Mouse (Mus musculus) right cerebral cortex, postnatal 14 days (tissue): ENCODE data around the gene Hipk3.

Source experiments
- DNase-seq: peaks from one replicate; pipeline ENCODE4 v3.0.0; 2022

Gene Hipk3

DNA sequence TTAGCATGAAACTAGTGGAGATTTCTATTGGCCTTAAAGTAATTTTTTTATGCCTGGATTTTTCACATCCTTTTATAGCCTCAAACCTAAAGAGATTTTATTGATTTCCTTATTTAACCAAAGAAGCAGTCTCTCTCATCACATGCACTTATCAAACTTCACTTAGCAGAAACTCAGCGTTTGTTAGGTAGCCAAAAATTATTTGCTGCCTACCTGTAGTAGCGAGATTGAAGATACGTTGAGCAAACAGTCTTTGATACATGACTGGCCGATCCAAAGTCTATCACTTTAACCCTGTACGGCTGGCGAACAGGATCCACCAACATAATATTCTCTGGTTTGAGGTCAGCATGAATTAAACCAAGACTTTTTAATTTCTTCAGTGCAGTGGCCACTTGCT lies 23.7 kb downstream of the Hipk3 start:
- no peak for DNase-seq

DNA sequence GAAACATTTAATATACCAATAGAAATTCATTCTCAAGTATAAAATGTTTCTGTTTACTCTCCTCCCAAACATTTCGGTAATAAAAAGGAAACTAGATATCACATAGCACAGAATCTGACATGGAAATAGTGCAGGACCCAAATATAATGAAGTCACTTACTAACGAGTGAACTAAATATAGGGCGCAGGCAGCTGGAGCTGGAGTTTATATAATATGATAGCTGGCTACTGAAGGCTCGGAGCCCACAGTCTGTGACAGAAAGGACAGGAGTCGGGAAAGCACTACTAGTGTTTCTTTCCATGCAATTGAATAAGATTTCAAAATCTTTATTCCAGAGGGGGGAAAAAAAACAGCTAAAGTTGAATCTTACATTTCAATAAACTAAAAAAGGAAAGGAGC lies 25.8 kb downstream of the Hipk3 start:
- DNase-seq = no peak

DNA sequence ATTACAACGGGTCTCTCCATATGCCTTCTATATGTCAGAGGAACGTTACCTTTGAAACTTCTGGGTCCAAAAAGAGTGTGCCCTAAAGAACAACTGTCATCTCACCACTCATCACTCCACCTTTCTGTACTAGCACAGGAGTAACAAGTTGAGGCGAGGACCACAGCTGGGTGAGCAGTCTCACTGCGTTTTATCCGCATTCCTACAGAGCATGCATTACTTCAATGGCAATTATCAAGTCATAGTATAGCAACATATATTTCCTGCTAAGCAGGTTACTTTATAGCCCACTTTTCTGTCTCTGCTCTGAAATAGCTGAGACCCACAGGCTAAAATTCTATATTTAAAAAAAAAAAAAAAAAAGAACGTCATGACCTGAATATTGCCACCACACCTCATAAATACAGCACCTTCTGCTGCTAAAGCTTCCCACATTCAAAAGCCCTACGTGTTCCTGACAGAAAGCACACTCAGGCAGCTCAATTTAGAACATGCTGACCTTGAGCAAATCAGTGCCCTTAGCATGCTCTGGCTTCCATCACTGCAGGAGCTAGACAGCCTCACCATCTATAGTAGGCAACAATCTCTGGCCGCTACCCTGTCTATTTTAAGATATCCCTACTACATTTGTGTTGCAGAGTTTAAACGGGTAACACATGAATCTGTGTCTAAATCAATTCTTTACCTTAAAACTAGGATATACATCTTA lies 27.2 kb downstream of the Hipk3 start:
- no peak for DNase-seq

DNA sequence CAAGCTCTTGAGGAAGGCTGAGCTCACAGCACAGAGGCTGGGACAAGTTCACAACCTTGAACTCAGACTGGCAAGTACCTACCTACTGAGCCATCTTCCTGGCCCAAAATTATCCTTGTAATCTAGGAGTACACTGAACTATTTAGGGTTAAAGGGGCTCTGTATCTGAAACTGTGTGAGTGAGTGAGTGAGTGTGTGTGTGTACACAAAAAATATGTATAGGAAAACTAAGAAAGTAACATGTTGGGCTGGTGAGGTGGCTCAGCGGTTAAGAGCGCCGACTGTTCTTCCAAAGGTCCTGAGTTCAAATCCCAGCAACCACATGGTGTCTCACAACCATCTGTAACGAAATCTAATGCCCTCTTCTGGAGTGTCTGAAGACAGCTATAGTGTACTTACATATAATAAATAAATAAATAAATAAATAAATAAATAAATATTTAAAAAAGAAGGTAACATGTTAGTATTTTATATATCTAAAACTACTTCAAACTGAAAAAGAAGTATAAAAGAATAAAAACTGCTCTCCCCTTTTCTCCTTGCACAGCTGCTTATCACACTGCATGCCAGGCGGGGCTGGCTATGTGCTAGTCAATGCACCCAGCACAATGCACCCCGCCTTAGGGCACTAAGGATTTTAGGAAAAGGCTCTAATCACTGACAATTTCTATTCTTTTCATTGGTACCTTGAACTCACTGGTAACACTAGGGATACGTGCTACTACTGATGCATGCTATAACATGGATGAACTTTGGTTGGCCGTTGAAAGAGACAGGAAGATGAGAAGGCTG lies 28.4 kb downstream of the Hipk3 start:
- DNase-seq = no peak

DNA sequence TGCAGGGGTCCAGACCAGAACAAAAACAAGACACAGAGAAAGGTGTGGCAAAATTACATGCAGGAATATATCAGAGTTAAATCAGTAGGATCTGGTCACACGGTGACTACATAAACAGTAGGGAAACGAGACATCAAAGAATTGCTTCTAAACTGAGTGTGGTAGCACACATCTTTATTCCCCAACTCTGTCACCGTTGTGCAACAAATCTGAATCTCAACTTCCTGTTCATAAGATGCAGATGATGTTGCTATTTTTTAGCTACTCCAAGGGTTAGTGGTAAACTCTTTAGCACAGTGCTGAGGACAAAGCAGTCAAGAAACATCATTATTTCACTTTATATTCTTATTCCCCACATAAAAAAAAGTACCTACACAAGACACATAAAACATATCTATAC lies 34.2 kb downstream of the Hipk3 start:
- DNase-seq = no peak

DNA sequence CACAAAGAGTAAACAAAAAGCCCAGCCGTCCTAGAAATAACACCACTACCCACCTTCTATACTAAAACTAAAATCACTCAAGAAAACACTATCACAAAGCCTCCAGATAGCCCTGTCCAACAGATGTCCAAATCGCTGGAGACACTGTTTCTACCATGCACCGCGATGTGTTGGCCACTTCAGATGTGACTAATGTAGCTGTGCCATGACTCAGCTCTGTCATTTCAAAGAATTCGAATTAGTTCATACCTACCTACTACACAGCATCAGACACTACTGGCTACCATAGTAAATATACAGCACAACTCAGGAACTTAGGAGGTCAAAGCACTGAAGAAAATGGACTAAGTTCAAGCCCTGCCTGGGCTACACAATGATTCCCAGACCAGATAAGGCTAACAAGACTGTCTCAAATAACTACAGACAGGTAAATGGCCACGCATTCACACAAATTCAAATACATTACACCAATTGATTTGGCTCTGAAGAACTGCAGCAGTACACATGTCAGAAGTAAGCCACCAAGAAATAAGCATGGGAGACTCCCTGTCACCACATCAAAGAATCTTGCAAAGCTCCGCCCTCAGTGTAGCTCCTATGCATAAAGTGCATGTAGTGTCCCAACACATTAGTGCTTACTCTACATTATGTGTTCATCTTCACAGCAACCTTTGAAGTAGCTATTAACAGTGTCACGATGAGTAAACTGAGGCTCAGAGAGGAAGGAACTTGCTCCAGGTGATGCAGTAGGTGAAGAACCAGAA lies 35.5 kb downstream of the Hipk3 start:
- DNase-seq = no peak

DNA sequence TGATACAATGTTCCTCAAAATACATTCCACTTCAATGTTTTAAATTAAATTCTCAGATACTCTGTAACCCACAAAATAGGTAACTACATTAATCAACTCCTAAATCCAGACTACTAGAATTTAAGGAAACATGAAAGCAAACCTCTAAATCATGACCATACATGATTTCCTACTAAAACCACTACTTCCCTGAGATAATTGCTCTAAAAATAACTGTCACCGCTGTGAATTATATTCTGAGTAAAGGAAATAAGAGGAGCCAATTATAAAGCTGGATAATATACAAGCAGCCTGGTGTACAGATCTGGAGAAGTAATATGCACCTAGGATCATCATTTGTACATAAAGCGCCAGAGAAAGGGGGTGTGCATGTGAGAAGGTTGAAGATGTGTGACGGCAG lies 37.1 kb downstream of the Hipk3 start:
- DNase-seq = no peak

DNA sequence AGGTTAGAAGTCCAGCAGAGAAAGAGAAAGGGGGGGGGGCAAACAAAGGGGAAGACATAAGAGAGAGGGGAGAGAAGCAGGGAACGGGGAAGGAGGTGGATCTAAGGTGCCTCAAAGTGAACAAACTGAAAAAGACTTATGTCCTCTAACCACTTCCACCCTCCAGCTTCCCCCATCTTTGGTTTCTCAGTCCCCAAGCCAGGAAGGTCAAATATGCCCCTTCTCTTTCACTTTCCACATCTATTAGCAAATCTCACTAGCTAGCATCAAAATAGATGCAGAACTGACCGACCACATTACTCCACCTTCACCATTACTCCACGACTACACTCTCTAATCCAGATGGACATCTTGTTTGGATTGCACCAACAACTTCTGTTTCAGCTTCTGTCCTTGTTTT lies 43.6 kb downstream of the Hipk3 start:
- no peak for DNase-seq

DNA sequence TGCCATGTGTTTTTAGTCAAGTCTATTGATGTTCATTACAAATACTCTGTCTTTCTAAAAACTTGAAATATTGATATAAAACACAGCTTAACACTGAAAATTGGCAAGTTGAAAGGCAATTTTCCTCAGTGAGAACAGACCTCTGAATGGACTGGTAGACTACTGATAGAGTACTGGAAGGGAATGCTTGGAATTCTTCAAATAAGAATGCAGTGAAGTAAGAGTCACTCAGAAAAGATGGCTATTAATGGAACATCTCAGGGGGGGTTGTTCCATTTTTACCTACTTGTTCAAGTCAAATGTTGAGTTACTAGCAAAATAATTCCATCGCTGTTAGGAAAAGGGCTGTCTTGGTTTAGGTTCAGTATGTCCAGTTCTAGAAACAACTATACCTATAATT lies 45.1 kb downstream of the Hipk3 start:
- DNase-seq = no peak

DNA sequence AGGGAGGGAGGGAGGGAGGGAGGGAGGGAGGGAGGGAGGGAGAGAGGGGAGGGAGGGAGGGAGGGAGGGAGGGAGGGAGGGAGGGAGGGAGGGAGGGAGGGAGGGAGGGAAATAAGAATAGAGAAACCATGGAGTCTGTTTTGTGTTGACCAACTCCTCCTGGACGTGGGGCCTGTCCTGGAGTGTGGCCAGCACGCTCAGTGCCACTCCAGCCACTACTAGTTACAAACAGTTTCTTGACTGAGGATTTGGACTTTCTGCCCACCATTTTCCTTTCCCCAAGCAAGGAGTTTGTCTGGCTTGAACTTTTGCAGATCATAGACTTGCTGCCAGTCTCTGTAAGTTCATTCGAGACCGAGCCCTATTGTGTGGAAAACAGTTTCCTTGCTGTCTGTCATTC lies 46.0 kb downstream of the Hipk3 start:
- no peak for DNase-seq

DNA sequence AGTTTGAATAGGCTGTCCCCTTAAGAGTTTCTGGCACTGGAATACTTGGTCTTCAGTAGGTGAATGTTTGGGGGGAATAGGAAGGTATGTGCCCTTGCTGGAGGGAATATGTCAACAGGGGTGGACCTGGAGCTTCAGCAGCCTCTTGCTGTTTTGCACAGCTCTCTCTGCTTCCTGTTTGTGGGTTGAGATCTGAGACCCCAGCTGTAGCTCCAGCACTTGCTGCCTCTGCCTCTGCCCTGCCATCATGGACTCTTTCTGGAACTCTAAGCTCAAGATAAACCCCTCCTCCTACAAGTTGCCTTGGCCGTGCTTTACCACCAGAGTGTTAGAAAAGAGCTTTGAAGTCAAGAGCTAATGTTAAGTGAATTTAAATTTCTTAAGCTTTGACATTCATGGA lies 48.2 kb downstream of the Hipk3 start:
- no peak for DNase-seq

DNA sequence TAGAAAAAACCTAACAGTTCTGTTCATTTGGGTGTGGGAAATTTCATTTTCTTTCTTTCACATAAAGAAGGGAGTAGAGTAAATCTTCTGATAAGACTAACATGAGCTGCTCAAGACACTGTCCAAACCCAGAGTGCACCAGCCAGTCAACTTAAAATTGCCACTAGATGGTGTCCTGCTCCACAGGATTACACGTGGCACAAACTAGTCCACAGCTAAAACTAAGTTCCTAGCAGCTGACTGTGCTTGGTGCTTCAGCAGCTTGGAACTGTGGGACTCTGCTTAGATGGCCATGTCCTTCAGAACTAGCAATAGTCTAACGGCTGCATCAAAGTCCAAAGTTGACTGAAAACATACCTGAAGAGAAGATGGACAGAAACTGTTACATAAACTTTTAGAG lies 49.5 kb downstream of the Hipk3 start:
- peak; percentile 28 for DNase-seq

DNA sequence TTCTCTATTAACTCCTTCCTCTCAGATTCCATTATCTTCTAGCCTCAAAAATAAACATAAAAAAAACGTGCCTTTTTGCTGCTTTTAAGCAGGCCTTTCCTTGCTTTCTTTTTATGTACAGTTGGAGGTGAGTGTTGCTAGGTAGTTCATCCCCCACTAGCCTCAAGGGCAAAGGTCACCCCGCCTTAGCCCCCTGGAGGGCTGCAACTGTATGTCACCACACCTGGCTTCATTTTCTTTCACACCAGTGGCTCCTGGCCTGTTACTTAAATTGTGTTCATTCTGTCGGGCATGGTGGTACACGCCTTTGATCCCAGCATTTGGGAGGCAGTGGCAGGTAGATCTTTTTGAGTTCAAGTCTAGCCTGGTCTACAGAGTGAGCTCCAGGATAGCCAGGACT lies 51.9 kb downstream of the Hipk3 start:
- DNase-seq = no peak

DNA sequence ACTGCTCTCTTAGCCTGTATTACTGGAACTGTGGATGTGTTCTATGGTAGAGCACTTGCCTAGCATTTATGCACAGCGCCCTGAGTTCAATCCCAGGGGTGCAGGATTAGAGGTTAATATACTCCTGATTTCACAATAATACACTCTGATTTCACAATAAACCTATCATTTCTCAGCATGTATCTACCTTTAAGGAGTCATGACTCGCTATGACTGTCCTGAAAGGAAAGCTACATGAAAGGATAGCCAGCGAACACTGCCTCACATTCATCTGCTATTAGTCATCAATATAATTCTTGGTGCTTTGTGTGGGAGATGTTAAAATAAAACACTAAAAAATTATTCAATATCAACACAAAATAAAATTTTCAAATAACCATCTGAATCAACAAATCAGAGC lies 58.0 kb downstream of the Hipk3 start:
- DNase-seq = no peak

DNA sequence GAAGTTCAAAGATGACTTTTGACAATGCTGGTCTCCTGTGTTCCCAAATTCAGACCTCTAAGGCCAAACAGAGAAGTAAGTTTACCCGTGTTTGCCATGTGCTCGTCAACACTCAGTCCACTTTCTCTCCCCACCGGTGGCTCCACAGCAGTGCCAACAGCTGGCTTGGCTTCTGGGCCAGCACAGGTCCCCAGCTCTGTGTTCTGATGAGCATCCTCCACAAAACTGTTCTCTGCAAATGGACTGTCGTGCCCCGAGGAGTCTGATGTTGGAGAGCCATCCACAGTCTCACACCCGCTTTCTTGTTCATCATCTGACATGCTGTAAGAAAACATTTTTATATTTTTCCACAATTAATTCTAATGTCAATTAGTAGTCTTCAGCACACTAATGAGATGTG lies 63.2 kb downstream of the Hipk3 start:
- DNase-seq = no peak

DNA sequence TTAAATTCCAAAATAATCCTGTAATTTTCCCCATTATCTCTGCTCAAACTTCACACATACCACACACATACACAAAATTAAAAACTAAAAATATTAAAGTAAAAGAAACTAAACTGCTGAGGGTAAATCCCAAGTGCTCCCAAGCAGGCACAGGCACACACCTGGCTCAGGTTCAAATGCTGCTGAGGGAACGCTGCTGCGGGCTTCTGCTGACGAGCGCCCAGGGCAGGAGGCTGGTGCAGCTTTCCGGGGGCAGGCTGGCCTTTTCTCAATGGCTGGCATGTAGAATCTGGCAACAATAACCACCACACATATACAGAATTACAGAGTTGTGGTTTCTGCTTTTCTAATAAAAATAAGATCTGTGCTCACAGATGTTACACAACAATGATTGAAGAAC lies 63.7 kb downstream of the Hipk3 start:
- no peak for DNase-seq

DNA sequence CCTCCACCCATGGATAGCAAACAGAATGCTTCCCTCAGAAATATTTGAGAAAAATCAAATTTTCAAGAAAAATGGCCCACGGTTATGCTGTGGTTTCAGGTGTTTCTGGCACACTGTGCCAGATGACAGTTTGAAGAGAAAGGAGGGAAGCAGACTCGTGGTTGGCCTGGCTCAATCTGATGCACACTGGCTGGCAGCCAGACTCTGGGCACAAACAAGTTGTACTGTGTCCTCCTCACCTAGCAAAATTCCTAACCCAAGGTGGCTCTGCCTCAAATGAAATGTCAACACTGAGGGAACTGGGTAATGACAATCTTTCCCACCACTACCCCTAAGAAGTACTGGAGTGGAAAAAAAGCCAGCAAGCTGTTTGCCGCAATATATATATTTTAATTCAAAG lies 68.1 kb downstream of the Hipk3 start:
- DNase-seq = no peak

DNA sequence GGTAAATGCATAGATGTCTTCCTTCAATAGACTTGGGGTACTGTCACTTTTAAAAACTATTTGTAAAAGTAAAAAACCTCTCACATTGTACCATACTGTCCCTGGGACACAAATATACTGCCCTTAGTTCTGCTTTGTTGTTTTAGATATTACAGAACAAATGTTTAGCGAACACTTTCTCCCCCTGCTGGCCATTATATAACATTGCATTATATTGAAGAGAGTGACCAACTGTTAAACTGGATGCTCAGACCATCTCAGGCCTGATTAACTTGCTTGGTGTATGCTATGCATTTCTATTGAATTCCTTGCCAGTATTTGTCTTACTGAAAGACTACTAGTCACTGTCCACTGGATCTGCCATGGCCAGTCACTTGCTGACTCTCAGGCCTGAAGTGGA lies 72.0 kb downstream of the Hipk3 start:
- DNase-seq = no peak

DNA sequence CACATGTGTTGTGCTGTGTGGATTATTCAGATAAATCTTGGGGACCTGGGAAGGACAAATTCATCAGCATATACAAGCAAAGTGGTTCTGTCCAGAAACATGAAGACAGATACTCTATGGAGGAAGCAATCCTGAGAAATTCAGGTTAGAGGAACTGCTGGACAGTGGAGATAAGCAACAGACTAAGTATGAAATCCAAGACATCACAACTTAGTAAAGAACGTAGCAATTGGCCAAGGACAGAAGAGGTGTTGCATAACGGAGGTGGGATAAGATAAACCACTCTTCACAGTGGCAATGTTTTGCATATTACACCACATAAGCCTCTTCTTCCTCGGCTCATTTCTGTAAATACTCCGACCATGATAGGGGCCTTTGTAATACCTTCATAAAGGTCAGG lies 73.4 kb downstream of the Hipk3 start:
- no peak for DNase-seq

DNA sequence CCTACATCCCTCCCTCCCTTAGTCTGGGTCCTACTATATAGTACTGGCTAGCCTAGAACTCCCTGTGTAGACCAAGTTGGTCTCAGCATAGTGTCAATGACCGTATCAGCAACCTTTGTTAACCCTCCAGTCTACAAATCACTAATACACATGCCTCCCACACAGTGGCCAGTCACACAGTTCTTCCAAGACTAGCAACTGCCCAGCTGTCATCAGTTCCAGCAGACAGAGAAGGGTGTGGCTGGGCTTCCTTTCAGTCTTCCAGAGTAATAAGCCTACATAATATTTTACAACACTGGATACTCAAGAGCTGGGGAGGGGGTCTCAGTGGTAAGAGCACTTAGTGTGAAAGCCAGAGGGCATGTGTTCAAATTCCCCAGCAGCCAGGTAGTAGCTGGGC lies 74.2 kb downstream of the Hipk3 start:
- DNase-seq = no peak

DNA sequence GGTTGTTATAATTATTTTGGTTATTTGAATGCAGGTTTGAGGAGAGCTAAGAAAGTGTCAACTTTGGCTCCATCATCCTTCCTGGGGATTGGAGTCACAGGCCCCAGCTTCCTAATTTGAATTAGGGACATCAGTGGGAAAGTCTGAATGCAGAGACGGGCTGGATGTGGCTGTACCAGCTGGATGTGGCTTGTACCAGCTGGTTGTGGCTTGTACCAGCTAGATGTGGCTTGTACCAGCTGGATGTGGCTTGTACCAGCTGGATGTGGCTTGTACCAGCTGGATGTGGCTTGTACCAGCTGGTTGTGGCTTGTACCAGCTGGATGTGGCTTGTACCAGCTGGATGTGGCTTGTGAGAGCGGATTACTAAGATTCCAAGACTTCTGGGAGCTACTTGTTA lies 74.8 kb downstream of the Hipk3 start:
- no peak for DNase-seq

DNA sequence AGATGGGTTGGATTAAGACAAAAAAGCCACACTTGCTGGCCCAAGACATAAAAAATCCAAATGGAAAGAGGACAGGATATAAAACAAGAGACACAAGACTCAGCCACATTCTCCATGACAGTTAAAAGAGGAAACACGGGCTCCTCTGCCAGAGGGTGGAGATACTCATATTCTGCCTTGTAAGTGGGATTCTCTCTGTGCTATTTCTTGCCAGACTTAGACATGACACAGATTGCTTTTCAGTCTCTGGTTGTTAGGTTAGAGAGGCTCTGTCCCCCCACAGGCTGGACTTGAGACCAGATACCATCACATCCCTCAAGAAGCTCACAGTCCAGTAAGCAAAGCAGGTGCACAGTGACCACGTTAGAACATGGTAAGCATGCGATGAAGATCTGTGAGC lies 81.2 kb downstream of the Hipk3 start:
- DNase-seq = no peak

DNA sequence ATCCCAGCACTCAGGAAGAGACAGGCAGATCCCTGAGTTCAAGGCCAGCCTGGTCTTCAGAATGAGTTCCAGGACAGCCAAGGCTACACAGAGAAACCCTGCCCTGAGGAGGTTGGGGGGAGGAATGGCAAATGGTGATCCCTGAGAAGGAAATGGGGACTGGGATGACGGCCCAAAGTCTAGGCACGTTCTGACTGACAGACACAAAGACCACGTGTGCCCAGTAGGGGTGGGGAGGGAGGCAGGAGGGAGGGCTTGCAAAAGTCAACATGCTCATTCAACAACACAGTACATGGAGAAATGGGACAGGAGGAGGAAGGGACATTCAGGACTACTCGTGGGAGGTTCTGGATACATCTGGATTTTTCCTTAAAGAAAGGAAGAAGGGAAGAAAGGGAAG lies 81.8 kb downstream of the Hipk3 start:
- no peak for DNase-seq

DNA sequence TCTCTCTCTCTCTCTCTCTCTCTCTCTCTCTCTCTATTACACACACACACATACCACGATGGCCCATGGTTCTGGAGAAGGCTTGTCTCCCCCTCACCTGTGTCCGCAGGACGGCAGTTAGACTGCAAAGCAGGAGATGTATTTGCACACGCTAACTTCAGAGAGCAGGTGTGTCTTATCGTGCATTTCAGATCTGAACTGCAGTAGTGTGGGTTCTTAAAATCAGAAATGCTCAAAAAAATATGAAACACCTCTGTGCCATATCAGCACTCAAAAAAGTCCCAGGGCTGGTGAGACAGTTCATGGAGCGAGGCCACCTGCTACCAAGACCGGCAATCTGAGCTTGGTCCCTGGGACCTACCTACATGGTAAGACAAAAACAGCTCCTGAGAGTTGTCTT lies 82.4 kb downstream of the Hipk3 start:
- no peak for DNase-seq
